Mouse (Mus musculus): ENCODE data around the gene Slc25a12. TPM values are rescaled to one million over a fixed set of nuclear protein-coding genes. Genes with fewer than 3 reads are reported as not detected.

Slc25a12 gene
- polyA plus RNA-seq, 1 experiment from 2014 or later: 29.1 TPM

DNA sequence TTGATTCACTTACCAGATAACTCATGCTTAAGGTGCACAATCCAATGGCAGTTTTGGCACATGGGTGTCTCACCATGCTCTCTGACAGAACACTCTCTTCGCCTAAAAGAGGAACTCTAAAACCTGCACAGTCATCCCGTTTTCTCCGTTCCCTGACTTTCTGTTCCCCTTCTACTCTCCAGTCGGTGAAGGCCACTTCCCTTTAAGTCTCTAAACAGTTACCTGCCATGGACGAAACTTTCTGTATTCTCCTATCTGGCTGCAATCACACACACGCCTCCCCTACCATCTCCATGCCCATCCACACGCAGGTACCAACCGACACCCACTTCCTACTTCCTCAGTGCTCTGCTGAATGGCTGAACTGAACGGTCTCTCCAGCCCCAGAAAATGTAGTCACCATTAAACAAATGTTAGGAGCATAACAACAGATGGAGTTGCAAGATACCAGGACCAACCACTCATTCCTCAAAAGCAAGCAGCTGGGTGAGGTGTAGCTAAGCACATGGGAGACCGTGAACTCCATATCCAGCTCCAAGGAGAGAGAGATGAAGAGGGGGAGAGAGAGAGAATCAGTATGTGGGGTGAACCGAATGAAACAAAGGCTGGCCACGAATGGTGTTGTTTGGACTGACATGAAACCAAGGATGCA is 29.3 kb downstream of the Slc25a12 start:
- H3K4me2 ChIP-seq: no peak overlapping the region
- no peaks in the 10 kb centered on the region for H3K27me3 ChIP-seq (ENCODE audit: insufficient read depth, low read length)
- H3K4me1 ChIP-seq (ENCODE audit: insufficient read depth): no peaks in the 10 kb centered on the region
- ATAC-seq (ENCODE audit: insufficient read depth) (no peak), DNase-seq (no peak)
- no peaks in the 10 kb centered on the region for H3K9me3 ChIP-seq (ENCODE audit: low read depth, low read length)
- WGBS: 80% methylated on average over 12 of the region's 12 CpGs
- 0 out of 2 replicates have a peak, but pooled peaks cover 5% of the 10 kb centered on the region for H3K36me3 ChIP-seq (ENCODE audit: insufficient read depth)
- no peak for TF ChIP-seq CTCF (IDR thresholded peaks at IDR 0.05; ENCODE audit: low read depth)
- H3K27ac ChIP-seq (ENCODE audit: low read depth): no peak overlapping the region
- no peak overlapping the region for H3K9ac ChIP-seq
- no peak overlapping the region for H3K4me3 ChIP-seq (ENCODE audit: low read depth, low read length)

DNA sequence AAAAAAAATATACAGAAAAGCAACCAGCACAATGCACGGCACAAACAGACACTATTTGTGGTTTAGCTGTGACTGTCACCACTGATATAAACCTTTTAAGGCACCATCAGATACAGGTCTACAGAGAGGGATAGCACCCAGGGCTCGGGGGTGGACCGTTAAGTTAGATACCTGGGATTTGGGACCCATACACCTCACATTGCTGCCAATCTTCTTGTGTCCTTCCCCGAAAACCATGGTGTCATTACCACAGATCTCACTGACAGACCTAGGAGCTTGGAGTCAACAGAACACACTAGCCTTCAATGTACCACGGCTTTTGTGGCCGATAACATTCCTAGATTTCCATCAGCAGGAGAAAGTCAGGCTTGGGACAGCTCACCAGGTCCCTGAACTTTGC is 30.9 kb downstream of the Slc25a12 start:
- H3K4me2 ChIP-seq: no peak overlapping the region
- H3K4me1 ChIP-seq (ENCODE audit: insufficient read depth): no peaks in the 10 kb centered on the region
- no peak overlapping the region for H3K27ac ChIP-seq (ENCODE audit: low read depth)
- WGBS: 89% methylated on average over 6 of the region's 6 CpGs
- ATAC-seq (ENCODE audit: insufficient read depth) (no peak), DNase-seq (no peak)
- H3K4me3 ChIP-seq (ENCODE audit: low read depth, low read length): no peak overlapping the region
- H3K9me3 ChIP-seq (ENCODE audit: low read depth, low read length): no peaks in the 10 kb centered on the region
- TF ChIP-seq CTCF (IDR thresholded peaks at IDR 0.05; ENCODE audit: low read depth): no peak
- H3K27me3 ChIP-seq (ENCODE audit: insufficient read depth, low read length): no peaks in the 10 kb centered on the region
- H3K9ac ChIP-seq: no peak overlapping the region
- H3K36me3 ChIP-seq (ENCODE audit: insufficient read depth): 0 out of 2 replicates have a peak, but pooled peaks cover under 1% of the 10 kb centered on the region

DNA sequence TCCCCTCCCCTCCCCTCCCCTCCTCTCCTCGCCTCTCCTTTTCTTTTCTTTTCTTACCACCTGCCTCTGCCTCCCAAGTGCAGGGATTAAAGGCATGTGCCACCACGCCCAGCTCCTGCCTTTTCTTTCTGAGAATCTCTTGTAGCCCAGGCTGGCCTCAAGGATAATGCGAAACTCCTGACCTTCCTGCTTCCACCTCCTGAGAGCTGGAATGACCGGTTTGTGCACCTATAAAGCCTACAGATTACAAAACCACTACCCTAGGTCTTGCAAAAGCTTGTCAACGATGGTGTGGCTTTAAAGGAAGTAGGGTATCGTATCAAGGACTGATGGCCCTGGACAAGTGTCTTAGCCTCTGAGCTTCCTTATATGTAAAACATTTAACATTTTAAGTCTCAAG is 31.3 kb downstream of the Slc25a12 start:
- Histone ChIP-seq H3K9me3 (ENCODE audit: low read depth, low read length) (no peaks in the 10 kb centered on the region), H3K4me2 (no peak overlapping the region), H3K27ac (ENCODE audit: low read depth) (no peak overlapping the region), H3K36me3 (ENCODE audit: insufficient read depth) (0 out of 2 replicates have a peak, but pooled peaks cover 4% of the 10 kb centered on the region), H3K9ac (no peak overlapping the region), H3K4me1 (ENCODE audit: insufficient read depth) (no peaks in the 10 kb centered on the region), H3K4me3 (ENCODE audit: low read depth, low read length) (no peak overlapping the region), H3K27me3 (ENCODE audit: insufficient read depth, low read length) (no peaks in the 10 kb centered on the region)
- ATAC-seq (ENCODE audit: insufficient read depth): no peak
- TF ChIP-seq CTCF (IDR thresholded peaks at IDR 0.05; ENCODE audit: low read depth): no peak
- DNase-seq: no peak
- 75% methylated on average over 4 of the region's 6 CpGs for WGBS

GRCm38 (mm10) chr2:71333986-71334822 is 33.3 kb downstream of the Slc25a12 start:
- TF ChIP-seq CTCF (IDR thresholded peaks at IDR 0.05; ENCODE audit: low read depth): no peak
- DNase-seq (no peak), ATAC-seq (ENCODE audit: insufficient read depth) (no peak)
- no peak overlapping the region for H3K9ac ChIP-seq
- H3K27ac ChIP-seq (ENCODE audit: low read depth): no peak overlapping the region
- H3K36me3 ChIP-seq (ENCODE audit: insufficient read depth): 0 out of 2 replicates have a peak, but pooled peaks cover 5% of the 10 kb centered on the region
- no peaks in the 10 kb centered on the region for H3K27me3 ChIP-seq (ENCODE audit: insufficient read depth, low read length)
- no peaks in the 10 kb centered on the region for H3K4me1 ChIP-seq (ENCODE audit: insufficient read depth)
- 88% methylated on average over 22 of the region's 22 CpGs for WGBS
- H3K4me2 ChIP-seq: no peak overlapping the region
- no peak overlapping the region for H3K4me3 ChIP-seq (ENCODE audit: low read depth, low read length)
- no peaks in the 10 kb centered on the region for H3K9me3 ChIP-seq (ENCODE audit: low read depth, low read length)

- H3K27ac ChIP-seq (ENCODE audit: low read depth): no peak overlapping the region
- 82% methylated on average over 3 of the region's 3 CpGs for WGBS
- H3K9me3 ChIP-seq (ENCODE audit: low read depth, low read length): no peaks in the 10 kb centered on the region
- no peak for DNase-seq
- H3K4me2 ChIP-seq: no peak overlapping the region
- no peak overlapping the region for H3K9ac ChIP-seq
- H3K27me3 ChIP-seq (ENCODE audit: insufficient read depth, low read length): no peaks in the 10 kb centered on the region
- ATAC-seq (ENCODE audit: insufficient read depth): no peak
- no peak overlapping the region for H3K4me3 ChIP-seq (ENCODE audit: low read depth, low read length)
- H3K36me3 ChIP-seq (ENCODE audit: insufficient read depth): 0 out of 2 replicates have a peak, but pooled peaks cover 9% of the 10 kb centered on the region
- TF ChIP-seq CTCF (IDR thresholded peaks at IDR 0.05; ENCODE audit: low read depth): no peak
- peaks cover 3% of the 10 kb centered on the region; the same call in 1 of the 2 replicates for H3K4me1 ChIP-seq (ENCODE audit: insufficient read depth)
Observed at GRCm38 (mm10) chr2:71329761-71330160, 37.8 kb downstream of the Slc25a12 start.

GRCm38 (mm10) chr2:71328391-71329160 is 39.0 kb downstream of the Slc25a12 start:
- no peak overlapping the region for H3K27ac ChIP-seq (ENCODE audit: low read depth)
- no peak overlapping the region for H3K9ac ChIP-seq
- no peak for TF ChIP-seq CTCF (IDR thresholded peaks at IDR 0.05; ENCODE audit: low read depth)
- no peak overlapping the region for H3K4me3 ChIP-seq (ENCODE audit: low read depth, low read length)
- DNase-seq: no peak
- H3K27me3 ChIP-seq (ENCODE audit: insufficient read depth, low read length): no peaks in the 10 kb centered on the region
- ATAC-seq (ENCODE audit: insufficient read depth): no peak
- 54% methylated on average over 15 of the region's 15 CpGs for WGBS
- no peak overlapping the region for H3K4me2 ChIP-seq
- no peaks in the 10 kb centered on the region for H3K9me3 ChIP-seq (ENCODE audit: low read depth, low read length)
- 0 out of 2 replicates have a peak, but pooled peaks cover 9% of the 10 kb centered on the region for H3K36me3 ChIP-seq (ENCODE audit: insufficient read depth)
- peaks cover 3% of the 10 kb centered on the region; the same call in 1 of the 2 replicates for H3K4me1 ChIP-seq (ENCODE audit: insufficient read depth)

Data from lung, embryonic 14.5 days (tissue).